Mouse (Mus musculus): ENCODE measurements at regions not wholly inside any gene's neighbourhood (a gene's known extent, or its start where the extent isn't known, plus 50 kb on each side); places are given as distances from the start of the nearest gene placed in this dataset.

- no peak overlapping the region for H3K4me3 ChIP-seq
- ATAC-seq (ENCODE audit: low read depth): peak; percentile 50; the same call in 1 of the 2 replicates
- no peaks in the 10 kb centered on the region for H3K9me3 ChIP-seq
- no peak overlapping the region for H3K9ac ChIP-seq
- H3K36me3 ChIP-seq: no peaks in the 10 kb centered on the region
- no peak overlapping the region for H3K4me2 ChIP-seq
- 49% methylated on average over 2 of the region's 2 CpGs for WGBS
- no peaks in the 10 kb centered on the region for H3K27me3 ChIP-seq
- no peaks in the 10 kb centered on the region for H3K4me1 ChIP-seq (replicated peaks)
- no peak overlapping the region for H3K27ac ChIP-seq (replicated peaks)
These were observed 512.9 kb upstream of the Gm10800 start for GRCm38 (mm10) chr2:99180043-99180442.

GRCm38 (mm10) chr2:99170521-99170920, 503.4 kb upstream of the Gm10800 start:
- WGBS: 89% methylated on average over 1 of the region's 1 CpGs
- Histone ChIP-seq H3K9ac (no peak overlapping the region), H3K4me2 (no peak overlapping the region), H3K36me3 (no peaks in the 10 kb centered on the region), H3K4me1 (replicated peaks) (no peaks in the 10 kb centered on the region), H3K27ac (replicated peaks) (no peak overlapping the region), H3K9me3 (no peaks in the 10 kb centered on the region), H3K4me3 (no peak overlapping the region), H3K27me3 (no peaks in the 10 kb centered on the region)
- ATAC-seq (ENCODE audit: low read depth): no peak
